Mouse (Mus musculus) adrenal gland, postnatal 0 days (tissue): Measurements from ENCODE around the gene Calm4. TPM values are rescaled to one million over a fixed set of nuclear protein-coding genes. Genes with fewer than 3 reads are reported as not detected.

ENCODE experiments used
- polyA plus RNA-seq: library from polyadenylated mRNA; unstranded; fragments of >200 nt; fragmentation: Nextera tagmentation; extraction: Ambion mirVana; gene quantifications from 2 replicates; pipeline ENCODE4 v1.2.1, GENCODE M21; 2015

Calm4 gene
- polyA plus RNA-seq = 0.40 and 2.4 TPM in 2 replicates

DNA sequence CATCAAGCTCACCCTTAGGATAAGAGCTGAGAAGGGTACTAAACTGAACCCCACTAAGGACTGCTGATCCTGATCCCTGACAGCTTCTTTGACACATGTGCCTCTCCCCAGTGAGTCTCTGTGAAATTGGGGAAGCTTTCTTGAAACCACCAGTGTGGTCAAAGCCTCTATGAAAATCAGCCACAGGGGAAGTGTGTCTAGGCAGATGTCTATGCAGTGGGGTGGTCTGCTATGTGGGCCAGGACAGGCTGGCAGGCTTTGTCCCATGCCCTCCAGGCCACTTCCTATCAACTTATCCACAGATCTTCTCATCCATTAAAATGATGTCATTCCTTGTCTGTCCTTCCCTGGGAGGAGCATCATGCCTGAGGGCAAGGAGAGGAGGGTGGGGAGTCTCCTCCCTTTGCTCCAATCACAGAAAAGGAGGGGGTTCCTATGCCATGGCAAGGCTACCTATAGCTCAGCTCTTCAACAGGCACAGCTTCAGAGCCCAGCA is at the start of gene Calm4:
Calm4 (plus strand) TSS at position 446 of the 496 bp plus-strand sequence.

DNA sequence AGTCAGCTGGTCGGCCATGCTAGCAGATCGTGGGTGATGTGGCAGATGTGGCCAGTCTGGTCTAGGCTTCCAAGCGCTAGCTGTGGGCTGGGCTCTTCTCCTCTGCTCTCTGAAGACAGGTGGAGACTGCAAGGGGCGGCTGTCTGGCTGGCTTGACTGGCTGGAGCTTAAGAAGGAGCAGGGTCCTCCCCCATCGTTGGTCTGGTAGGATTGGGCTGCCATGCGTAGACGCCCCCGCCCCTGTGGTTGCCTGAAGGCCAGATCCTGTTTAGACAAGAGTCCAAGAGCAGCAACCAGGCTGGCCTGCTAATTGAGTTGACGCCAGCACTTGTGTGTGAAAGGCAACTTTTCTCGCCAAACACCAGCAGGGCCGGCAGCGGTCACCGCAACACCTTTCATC is 33.4 kb upstream of the Calm4 start, which contains the start of gene Calml3:
Calml3 (minus strand) TSS at position 131 of the 400 bp plus-strand sequence.

DNA sequence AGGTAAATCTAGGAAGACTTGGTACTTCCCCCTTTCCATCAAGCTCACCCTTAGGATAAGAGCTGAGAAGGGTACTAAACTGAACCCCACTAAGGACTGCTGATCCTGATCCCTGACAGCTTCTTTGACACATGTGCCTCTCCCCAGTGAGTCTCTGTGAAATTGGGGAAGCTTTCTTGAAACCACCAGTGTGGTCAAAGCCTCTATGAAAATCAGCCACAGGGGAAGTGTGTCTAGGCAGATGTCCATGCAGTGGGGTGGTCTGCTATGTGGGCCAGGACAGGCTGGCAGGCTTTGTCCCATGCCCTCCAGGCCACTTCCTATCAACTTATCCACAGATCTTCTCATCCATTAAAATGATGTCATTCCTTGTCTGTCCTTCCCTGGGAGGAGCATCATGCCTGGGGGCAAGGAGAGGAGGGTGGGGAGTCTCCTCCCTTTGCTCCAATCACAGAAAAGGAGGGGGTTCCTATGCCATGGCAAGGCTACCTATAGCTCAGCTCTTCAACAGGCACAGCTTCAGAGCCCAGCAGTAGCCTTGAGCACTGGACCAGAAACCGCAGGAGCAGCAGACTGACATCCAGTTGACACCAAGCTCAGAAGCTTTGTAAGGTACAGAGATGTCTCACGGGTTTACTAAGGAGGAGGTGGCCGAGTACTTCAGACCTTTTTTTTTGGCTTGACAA is 16.2 kb downstream of the Calm4 start, which contains the start of gene Calm5:
Calm5 (plus strand) TSS at position 526 of the 686 bp plus-strand sequence.

Other genes with a start within 250 kb of the Calm4 start
- gene Fam208b, start 226.6 kb upstream of the Calm4 start, polyA plus RNA-seq = 3.3 and 6.6 TPM in 2 replicates
- gene Asb13, start 203.7 kb upstream of the Calm4 start, polyA plus RNA-seq = 6.8 and 8.2 TPM in 2 replicates
- gene Calml3, start 33.4 kb upstream of the Calm4 start, polyA plus RNA-seq = 0.22 TPM in 1 of 2 replicates, not detected in the other
- gene Calm5, start 16.4 kb downstream of the Calm4 start, polyA plus RNA-seq = 0.58 TPM in 1 of 2 replicates, not detected in the other
- gene Net1, start 80.5 kb downstream of the Calm4 start, polyA plus RNA-seq = 39.1 and 40.8 TPM in 2 replicates
- 0.27 TPM in 1 of 2 replicates, not detected in the other for gene Tubal3, start 80.5 kb downstream of the Calm4 start, polyA plus RNA-seq
- gene Ucn3, start 107.6 kb downstream of the Calm4 start, polyA plus RNA-seq = not detected in 2 replicates
- 10.3 and 24.3 TPM in 2 replicates for gene Akr1c14, start 211.3 kb downstream of the Calm4 start, polyA plus RNA-seq